Mouse (Mus musculus) CD8-positive naive resting alpha-beta T cell, adult 2 months (primary cell): ENCODE data around the gene Tmod1.

Experiments
- DNase-seq, 2 experiments: peaks; one replicate each; pipeline ENCODE4 v3.0.0; 2022; ENCODE audit warnings: low read depth in 2 of 2, low spot score in 2 of 2

The Tmod1 gene

GRCm38 (mm10) chr4:46129311-46130004, 90.7 kb downstream of the Tmod1 start:
- no peak for DNase-seq

GRCm38 (mm10) chr4:46130221-46130620, 91.5 kb downstream of the Tmod1 start:
- DNase-seq, result peak; percentile 47 to 64

- DNase-seq, result no peak
These were observed 93.1 kb downstream of the Tmod1 start for GRCm38 (mm10) chr4:46131791-46132190.

GRCm38 (mm10) chr4:46137629-46138286, 99.0 kb downstream of the Tmod1 start:
- DNase-seq, result no peak

- DNase-seq, result peak; percentile 82 to 91
These were observed 99.8 kb downstream of the Tmod1 start, which contains the start of the genes Ncbp1 and Tstd2 for GRCm38 (mm10) chr4:46138287-46139222. TSS of gene Ncbp1 (plus strand) at chr4:46138613. TSS of gene Tstd2 (minus strand) at chr4:46138694.

- peak in 1 of 2 experiments; percentile 40 for DNase-seq
These were observed 105.6 kb downstream of the Tmod1 start for GRCm38 (mm10) chr4:46144323-46144722.

- no peak for DNase-seq
These were observed 108.1 kb downstream of the Tmod1 start for GRCm38 (mm10) chr4:46146881-46147280.

- DNase-seq, result peak; percentile 42 to 58
These were observed 113.3 kb downstream of the Tmod1 start for GRCm38 (mm10) chr4:46151903-46152544.

- DNase-seq, result no peak
These were observed 125.3 kb downstream of the Tmod1 start for GRCm38 (mm10) chr4:46164027-46164426.
